In genomic region chr11:76042041-76042638, GRCm38 (mm10) we compare ENCODE assay signal across 12 mouse cellular contexts. TPM values are rescaled to one million over a fixed set of nuclear protein-coding genes. Genes with fewer than 3 reads are reported as not detected.
A peak's percentile ranks its signal among the peaks of the same experiment; 100 is the strongest.
DNase-seq lines count a peak whose midpoint lies in the region; ATAC-seq and TF ChIP-seq lines count a peak whose summit lies in the region.
"Had no signal": no experiment of that assay in that cellular context is flagged by ENCODE, and none has a peak within 500 bp of the region (broad histone marks: within the 10 kb centered on the region; RNA-seq: fewer than 3 reads in every experiment).

No protein-coding gene starts in this region.

- 0 out of 2 replicates have a peak, but pooled peaks cover 4% of the 10 kb centered on the region for H3K27me3 ChIP-seq in embryonic facial prominence, embryonic 15.5 days
- H3K27me3 ChIP-seq in stomach, embryonic 16.5 days (ENCODE audit: control insufficient read depth, insufficient read depth, low read length), result no peaks in the 10 kb centered on the region
- no peaks in the 10 kb centered on the region for H3K27me3 ChIP-seq in liver, embryonic 11.5 days (replicated peaks; ENCODE audit: control insufficient read depth, insufficient read depth, low read length)
- H3K27me3 ChIP-seq: heart, embryonic 13.5 days; neural tube, embryonic 15.5 days had no signal

- DNase-seq in left cerebral cortex, adult 2 months (ENCODE audit: extremely low spot score in 1 of 2, low spot score in 2 of 2), result no peak
- DNase-seq in left cerebral cortex, adult 9 months (ENCODE audit: low spot score in 2 of 2), result no peak
- peak; percentile 28 to 38 for DNase-seq in heart, postnatal 10 days
- no peak for DNase-seq in left cerebral cortex, postnatal 25 days (ENCODE audit: low spot score in 2 of 2)
- DNase-seq in liver, embryonic 11.5 days (ENCODE audit: low spot score), result no peak
- DNase-seq: adrenal gland, adult 8-10 months had no signal

- H3K9me3 ChIP-seq in embryonic facial prominence, embryonic 15.5 days (replicated peaks), result no peaks in the 10 kb centered on the region
- no peaks in the 10 kb centered on the region for H3K9me3 ChIP-seq in stomach, embryonic 16.5 days (replicated peaks; ENCODE audit: control insufficient read depth, low read length)
- no peaks in the 10 kb centered on the region for H3K9me3 ChIP-seq in liver, embryonic 11.5 days (ENCODE audit: control insufficient read depth, low read length)
- H3K9me3 ChIP-seq: forebrain, embryonic 10.5 days; heart, embryonic 13.5 days; neural tube, embryonic 15.5 days had no signal

- TF ChIP-seq CTCF in left cerebral cortex, adult 2 months (IDR thresholded peaks at IDR 0.05), result no peak

- H3K4me3 ChIP-seq in left cerebral cortex, adult 2 months, result no peak overlapping the region
- no peak overlapping the region for H3K4me3 ChIP-seq in embryonic facial prominence, embryonic 15.5 days (replicated peaks)
- no peak overlapping the region for H3K4me3 ChIP-seq in stomach, embryonic 16.5 days (replicated peaks; ENCODE audit: low read length)
- no peak overlapping the region for H3K4me3 ChIP-seq in liver, embryonic 11.5 days (ENCODE audit: low read depth, low read length)
- H3K4me3 ChIP-seq: forebrain, embryonic 10.5 days; heart, embryonic 13.5 days; neural tube, embryonic 15.5 days had no signal

- peak overlapping the region; percentile 12; the same call in 1 of the 2 replicates for H3K27ac ChIP-seq in left cerebral cortex, adult 2 months
- H3K27ac ChIP-seq in embryonic facial prominence, embryonic 15.5 days (replicated peaks), result peak overlapping the region; percentile 72
- peak overlapping the region; percentile 53 for H3K27ac ChIP-seq in stomach, embryonic 16.5 days (ENCODE audit: low read length)
- no peak overlapping the region for H3K27ac ChIP-seq in liver, embryonic 11.5 days (ENCODE audit: low read depth, low read length)
- H3K27ac ChIP-seq: forebrain, embryonic 10.5 days; neural tube, embryonic 15.5 days had no signal

- H3K36me3 ChIP-seq in embryonic facial prominence, embryonic 15.5 days, result peaks cover 22% of the 10 kb centered on the region; the same call in 1 of the 2 replicates
- peaks cover 6% of the 10 kb centered on the region; the same call in 1 of the 2 replicates for H3K36me3 ChIP-seq in stomach, embryonic 16.5 days (ENCODE audit: control insufficient read depth, insufficient read depth, low read length)
- H3K36me3 ChIP-seq in liver, embryonic 11.5 days (ENCODE audit: control insufficient read depth, insufficient read depth, low read length), result no peaks in the 10 kb centered on the region

- intact Hi-C loops in left cerebral cortex, adult 2 months (cut with DNase I), result loop anchor here (5.0 kb wide), 1 partner anchor 175 kb away; no protein-coding TSS in a partner anchor
- intact Hi-C loops in heart, postnatal 10 days (cut with DNase I), result loop anchor here (5.0 kb wide), 1 partner anchor 40 kb away; no protein-coding TSS in a partner anchor
- intact Hi-C loops in left cerebral cortex, postnatal 25 days (cut with DNase I), result loop anchor here (5.0 kb wide), 1 partner anchor 175 kb away; no protein-coding TSS in a partner anchor

- peaks cover 42% of the 10 kb centered on the region for H3K4me1 ChIP-seq in embryonic facial prominence, embryonic 15.5 days
- H3K4me1 ChIP-seq in stomach, embryonic 16.5 days (ENCODE audit: control insufficient read depth, insufficient read depth, low read length), result peaks cover 14% of the 10 kb centered on the region; the same call in 1 of the 2 replicates
- H3K4me1 ChIP-seq in liver, embryonic 11.5 days (replicated peaks; ENCODE audit: control insufficient read depth, insufficient read depth, low read length), result no peaks in the 10 kb centered on the region

- 34% methylated on average over 10 of the region's 10 CpGs for WGBS in embryonic facial prominence, embryonic 15.5 days
- 58% methylated on average over 10 of the region's 10 CpGs for WGBS in stomach, embryonic 16.5 days
- 71% methylated on average over 10 of the region's 10 CpGs for WGBS in liver, embryonic 11.5 days

- no peak overlapping the region for H3K4me2 ChIP-seq in embryonic facial prominence, embryonic 15.5 days (replicated peaks)
- no peak overlapping the region for H3K4me2 ChIP-seq in stomach, embryonic 16.5 days (ENCODE audit: low read depth, low read length)
- H3K4me2 ChIP-seq in liver, embryonic 11.5 days, result no peak overlapping the region
- H3K4me2 ChIP-seq: neural tube, embryonic 15.5 days had no signal

- ATAC-seq in embryonic facial prominence, embryonic 15.5 days (ENCODE audit: insufficient number of reproducible peaks, low FRiP score, low TSS enrichment, low read depth), result no peak
- no peak for ATAC-seq in stomach, embryonic 16.5 days (ENCODE audit: insufficient read depth, low FRiP score)
- no peak for ATAC-seq in liver, embryonic 11.5 days (replicated peaks; ENCODE audit: low FRiP score)

- H3K9ac ChIP-seq in embryonic facial prominence, embryonic 15.5 days, result no peak overlapping the region
- H3K9ac ChIP-seq in stomach, embryonic 16.5 days (ENCODE audit: low read length), result no peak overlapping the region
- H3K9ac ChIP-seq in liver, embryonic 11.5 days (ENCODE audit: low read depth, low read length), result no peak overlapping the region
- H3K9ac ChIP-seq: neural tube, embryonic 15.5 days had no signal

RNA-seq across cellular contexts. Expression of gene Rflnb, which starts 14.6 kb away (rescaled TPM):
- 1 to 10 TPM; 8.5 to 9.7 TPM for total RNA-seq in left cerebral cortex, adult 2 months (2021)
- 55.6 and 56.7 TPM in 2 replicates for polyA plus RNA-seq in embryonic facial prominence, embryonic 15.5 days (2015; fragmentation: Nextera tagmentation; extraction: Ambion mirVana)
- 10 to 100 TPM; 66.9 to 74.5 TPM for total RNA-seq in heart, postnatal 10 days (2021)
- 47.8 and 55.3 TPM in 2 replicates for polyA plus RNA-seq in stomach, embryonic 16.5 days (2015; fragmentation: Nextera tagmentation; extraction: Ambion mirVana)
- total RNA-seq in left cerebral cortex, postnatal 25 days (2021), result 1 to 10 TPM; 8.9 to 9.8 TPM
- polyA plus RNA-seq in liver, embryonic 11.5 days (2014; fragmentation: Nextera tagmentation; extraction: Ambion mirVana), result 7.5 and 7.9 TPM in 2 replicates

RNA-seq across cellular contexts. Expression of gene 1700016K19Rik, which starts 42.4 kb away (rescaled TPM):
- total RNA-seq in left cerebral cortex, adult 2 months (2021), result 1 to 10 TPM; 2.7 to 3.9 TPM
- 12.7 and 19.2 TPM in 2 replicates for polyA plus RNA-seq in embryonic facial prominence, embryonic 15.5 days (2015; fragmentation: Nextera tagmentation; extraction: Ambion mirVana)
- total RNA-seq in heart, postnatal 10 days (2021), result not detected
- polyA plus RNA-seq in stomach, embryonic 16.5 days (2015; fragmentation: Nextera tagmentation; extraction: Ambion mirVana), result 2.9 and 3.7 TPM in 2 replicates
- total RNA-seq in left cerebral cortex, postnatal 25 days (2021), result 1 to 10 TPM; 4.6 TPM
- polyA plus RNA-seq in liver, embryonic 11.5 days (2014; fragmentation: Nextera tagmentation; extraction: Ambion mirVana), result not detected in 2 replicates
- total RNA-seq: adrenal gland, adult 8-10 months; common myeloid progenitor, adult 5-6 weeks had no signal
- polyA plus RNA-seq: heart, embryonic 13.5 days had no signal

Comparison
In these comparisons a context has a peak if more than half of its experiments do, and no peak if none do; other contexts are left out.
1. DNase-seq: peak in heart, postnatal 10 days (2 of 2); none in left cerebral cortex, adult 2 months (0 of 2), left cerebral cortex, adult 9 months (0 of 2), left cerebral cortex, postnatal 25 days (0 of 2) and liver, embryonic 11.5 days (single experiment).
2. RNA of gene Rflnb, which starts 14.6 kb away (total RNA-seq): 66.9 to 74.5 TPM in heart, postnatal 10 days; 8.9 to 9.8 TPM in left cerebral cortex, postnatal 25 days and 8.5 to 9.7 TPM in left cerebral cortex, adult 2 months; every median in the first group is over 4 times any median in the second.